Mouse (Mus musculus): ENCODE results near the gene Pip4k2a. TPM values are rescaled to one million over a fixed set of nuclear protein-coding genes. Genes with fewer than 3 reads are reported as not detected.

Gene Pip4k2a
- polyA plus RNA-seq, 1 experiment from 2014 or later, result 14.2 TPM

DNA sequence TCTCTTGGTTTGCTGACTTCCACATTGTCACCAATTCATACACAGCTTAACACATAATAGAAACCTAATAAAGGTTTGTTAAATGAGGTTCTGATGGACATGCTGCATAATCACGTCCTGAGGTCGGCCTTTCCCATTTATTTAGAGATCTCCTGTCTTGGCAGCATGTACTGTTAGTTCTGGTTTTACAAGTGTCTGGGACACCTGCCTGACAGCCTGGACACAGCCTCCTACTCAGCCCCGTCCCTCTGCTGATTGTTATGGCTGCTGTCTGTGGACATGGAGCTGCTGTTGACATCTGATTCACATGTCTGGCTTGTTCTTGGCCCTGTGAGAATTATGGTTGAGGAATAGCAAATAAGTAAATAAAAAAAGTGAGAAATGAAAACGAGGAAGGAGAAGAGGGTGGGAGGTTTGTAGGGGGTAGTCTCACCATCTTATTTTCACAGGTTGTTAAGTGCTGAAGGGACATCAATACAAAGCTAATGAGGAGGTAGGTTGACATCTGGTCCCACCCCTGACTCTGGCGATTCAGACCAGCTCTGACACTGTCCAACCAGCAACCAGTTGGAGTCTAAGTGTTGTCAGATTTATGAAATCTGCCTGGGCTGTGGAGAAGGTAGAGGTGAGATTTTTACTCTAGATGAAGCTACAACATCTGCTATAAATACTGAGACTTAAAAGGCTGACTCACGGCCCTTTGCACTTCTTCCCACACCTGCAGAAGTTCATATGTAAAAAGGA is 166.7 kb downstream of the Pip4k2a start:
- no peaks in the 10 kb centered on the region for H3K9me3 ChIP-seq (ENCODE audit: control insufficient read depth, low read length)
- H3K4me1 ChIP-seq (replicated peaks; ENCODE audit: control insufficient read depth, insufficient read depth, low read length), result no peaks in the 10 kb centered on the region
- H3K4me2 ChIP-seq (replicated peaks), result no peak overlapping the region
- ATAC-seq (ENCODE audit: low FRiP score) (no peak), DNase-seq (ENCODE audit: low spot score) (no peak)
- H3K27ac ChIP-seq, result no peak overlapping the region
- no peak overlapping the region for H3K4me3 ChIP-seq (replicated peaks; ENCODE audit: low read length)
- no peak overlapping the region for H3K9ac ChIP-seq
- H3K36me3 ChIP-seq (replicated peaks; ENCODE audit: control insufficient read depth, insufficient read depth), result no peaks in the 10 kb centered on the region
- H3K27me3 ChIP-seq (ENCODE audit: control insufficient read depth, insufficient read depth, low read length), result no peaks in the 10 kb centered on the region
- WGBS, result 81% methylated on average over 6 of the region's 6 CpGs

DNA sequence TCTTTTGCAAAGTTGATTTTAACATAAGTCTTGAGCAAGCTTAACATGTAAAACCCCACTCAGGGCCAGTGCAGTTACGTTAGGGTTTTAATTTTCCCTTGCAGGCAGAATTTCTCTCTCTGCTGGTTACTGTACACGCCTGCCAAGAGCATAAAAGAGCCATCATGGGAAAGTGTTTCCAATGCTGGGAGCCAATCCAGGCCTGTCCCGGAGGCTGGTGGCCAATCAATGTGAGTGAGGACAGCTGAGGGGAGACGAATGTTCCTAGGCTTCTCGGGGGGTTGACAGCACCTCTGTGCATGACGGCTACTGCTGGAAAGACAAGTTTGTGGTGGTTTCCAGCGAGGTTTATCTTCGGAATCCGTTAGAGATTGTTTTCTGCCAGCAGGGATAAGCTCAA is 175.2 kb downstream of the Pip4k2a start:
- H3K4me2 ChIP-seq (replicated peaks), result no peak overlapping the region
- no peaks in the 10 kb centered on the region for H3K9me3 ChIP-seq (ENCODE audit: control insufficient read depth, low read length)
- ATAC-seq (ENCODE audit: low FRiP score), result peak; percentile 47; the same call in 1 of the 2 replicates
- H3K36me3 ChIP-seq (replicated peaks; ENCODE audit: control insufficient read depth, insufficient read depth), result no peaks in the 10 kb centered on the region
- 37% methylated on average over 9 of the region's 9 CpGs for WGBS
- H3K9ac ChIP-seq, result no peak overlapping the region
- H3K4me1 ChIP-seq (replicated peaks; ENCODE audit: control insufficient read depth, insufficient read depth, low read length), result peaks cover 20% of the 10 kb centered on the region
- peak; percentile 37 for DNase-seq (ENCODE audit: low spot score)
- H3K27ac ChIP-seq, result no peak overlapping the region
- H3K27me3 ChIP-seq (ENCODE audit: control insufficient read depth, insufficient read depth, low read length), result no peaks in the 10 kb centered on the region
- no peak overlapping the region for H3K4me3 ChIP-seq (replicated peaks; ENCODE audit: low read length)

GRCm38 (mm10) chr2:18821451-18822379 is 176.2 kb downstream of the Pip4k2a start:
- Histone ChIP-seq H3K27ac (no peak overlapping the region), H3K4me3 (replicated peaks; ENCODE audit: low read length) (no peak overlapping the region), H3K9me3 (ENCODE audit: control insufficient read depth, low read length) (no peaks in the 10 kb centered on the region), H3K9ac (peak overlapping the region; percentile 25; the same call in 1 of the 2 replicates), H3K4me1 (replicated peaks; ENCODE audit: control insufficient read depth, insufficient read depth, low read length) (peaks cover 20% of the 10 kb centered on the region), H3K27me3 (ENCODE audit: control insufficient read depth, insufficient read depth, low read length) (no peaks in the 10 kb centered on the region), H3K4me2 (replicated peaks) (peak overlapping the region; percentile 26), H3K36me3 (replicated peaks; ENCODE audit: control insufficient read depth, insufficient read depth) (no peaks in the 10 kb centered on the region)
- WGBS, result 39% methylated on average over 18 of the region's 18 CpGs
- ATAC-seq (ENCODE audit: low FRiP score), result peak; percentile 46; the same call in 1 of the 2 replicates
- DNase-seq (ENCODE audit: low spot score), result no peak

- ATAC-seq (ENCODE audit: low FRiP score), result no peak
These were observed 178.4 kb downstream of the Pip4k2a start for GRCm38 (mm10) chr2:18819520-18819919.

DNA sequence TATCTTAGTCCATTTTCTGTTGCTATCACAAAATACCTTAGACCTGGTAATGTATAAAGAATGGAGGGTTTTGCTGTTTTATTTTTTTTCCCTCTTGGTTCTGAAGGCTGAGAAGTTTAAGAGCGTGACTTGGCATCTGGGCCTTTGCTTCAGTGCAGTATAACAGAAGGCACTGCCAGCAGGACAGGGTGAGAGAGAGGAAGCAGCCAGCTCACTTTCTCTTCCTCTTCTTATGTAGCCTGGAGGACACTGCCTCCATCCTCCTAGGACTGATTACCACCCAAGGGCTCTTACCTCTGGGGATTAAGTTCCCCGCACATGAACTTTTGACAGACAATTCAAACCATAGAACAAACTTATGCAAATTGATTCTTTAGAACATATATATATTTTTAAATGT is 181.9 kb downstream of the Pip4k2a start:
- H3K4me3 ChIP-seq (replicated peaks; ENCODE audit: low read length), result no peak overlapping the region
- DNase-seq (ENCODE audit: low spot score), result no peak
- no peak overlapping the region for H3K4me2 ChIP-seq (replicated peaks)
- ATAC-seq (ENCODE audit: low FRiP score), result no peak
- H3K27ac ChIP-seq, result no peak overlapping the region
- H3K9ac ChIP-seq, result no peak overlapping the region
- no peaks in the 10 kb centered on the region for H3K27me3 ChIP-seq (ENCODE audit: control insufficient read depth, insufficient read depth, low read length)
- H3K9me3 ChIP-seq (ENCODE audit: control insufficient read depth, low read length), result no peaks in the 10 kb centered on the region
- WGBS, result 84% methylated on average over 2 of the region's 2 CpGs
- no peaks in the 10 kb centered on the region for H3K36me3 ChIP-seq (replicated peaks; ENCODE audit: control insufficient read depth, insufficient read depth)
- no peaks in the 10 kb centered on the region for H3K4me1 ChIP-seq (replicated peaks; ENCODE audit: control insufficient read depth, insufficient read depth, low read length)

More at GRCm38 (mm10) chr2:18819520-18819919, 178.4 kb downstream of the Pip4k2a start:
- no peak overlapping the region for H3K27ac ChIP-seq
- H3K9me3 ChIP-seq (ENCODE audit: control insufficient read depth, low read length), result no peaks in the 10 kb centered on the region
- 76% methylated on average over 7 of the region's 7 CpGs for WGBS
- H3K4me2 ChIP-seq (replicated peaks), result no peak overlapping the region
- H3K9ac ChIP-seq, result no peak overlapping the region
- DNase-seq (ENCODE audit: low spot score), result no peak
- no peaks in the 10 kb centered on the region for H3K27me3 ChIP-seq (ENCODE audit: control insufficient read depth, insufficient read depth, low read length)
- H3K4me3 ChIP-seq (replicated peaks; ENCODE audit: low read length), result no peak overlapping the region
- peaks cover 20% of the 10 kb centered on the region for H3K4me1 ChIP-seq (replicated peaks; ENCODE audit: control insufficient read depth, insufficient read depth, low read length)
- no peaks in the 10 kb centered on the region for H3K36me3 ChIP-seq (replicated peaks; ENCODE audit: control insufficient read depth, insufficient read depth)

DNA sequence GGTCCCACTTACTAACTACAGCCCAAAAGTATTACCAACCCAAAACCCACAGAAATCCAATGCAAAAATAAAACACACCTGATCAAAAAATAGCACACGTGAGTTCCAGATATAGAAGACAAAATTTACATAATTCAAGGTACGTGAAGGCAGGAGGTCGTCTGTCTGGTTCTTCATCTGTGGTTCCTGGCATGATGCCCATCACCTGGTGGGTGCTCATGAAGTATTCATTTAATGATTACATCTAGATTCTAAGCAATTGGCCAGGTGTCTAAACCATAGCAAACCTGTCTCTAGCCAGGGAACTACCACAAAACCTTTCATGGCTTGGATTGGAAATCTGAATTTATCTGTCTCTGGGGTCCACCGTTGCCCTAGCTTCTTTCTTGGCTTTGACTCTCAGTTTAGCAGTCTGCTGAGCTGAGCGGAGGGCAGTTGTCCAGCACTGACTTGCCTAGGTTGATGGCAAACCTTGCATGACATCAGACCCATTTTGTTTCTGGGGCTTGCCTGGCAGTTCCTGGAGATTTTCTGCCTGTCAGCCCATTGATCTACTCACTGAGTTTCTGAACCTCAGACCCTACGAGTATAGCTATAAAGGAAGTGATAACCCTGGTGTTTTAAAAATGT is 182.5 kb downstream of the Pip4k2a start:
- no peak for DNase-seq (ENCODE audit: low spot score)
- WGBS, result 79% methylated on average over 6 of the region's 6 CpGs

DNA sequence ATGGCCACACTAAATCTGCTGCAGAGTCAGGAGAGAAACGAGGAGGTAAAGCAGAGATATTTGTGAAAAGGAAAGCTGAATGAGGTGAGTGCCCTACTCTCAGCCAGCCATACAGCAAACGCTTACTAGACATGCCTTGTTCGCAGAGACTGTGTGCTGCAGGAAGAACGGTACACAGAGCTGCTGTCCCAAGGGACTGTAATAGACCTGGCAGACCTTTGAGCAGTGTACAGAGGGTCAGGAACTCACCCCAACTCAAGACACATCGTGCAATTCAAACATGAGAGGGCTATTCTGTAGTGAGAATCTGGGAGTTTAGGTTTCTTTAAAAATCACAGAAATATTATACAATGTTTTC is 183.5 kb downstream of the Pip4k2a start:
- no peak for ATAC-seq (ENCODE audit: low FRiP score)
- DNase-seq (ENCODE audit: low spot score), result no peak
- Histone ChIP-seq H3K9ac (no peak overlapping the region), H3K4me3 (replicated peaks; ENCODE audit: low read length) (no peak overlapping the region), H3K9me3 (ENCODE audit: control insufficient read depth, low read length) (no peaks in the 10 kb centered on the region), H3K4me1 (replicated peaks; ENCODE audit: control insufficient read depth, insufficient read depth, low read length) (no peaks in the 10 kb centered on the region), H3K27ac (no peak overlapping the region), H3K4me2 (replicated peaks) (no peak overlapping the region), H3K27me3 (ENCODE audit: control insufficient read depth, insufficient read depth, low read length) (no peaks in the 10 kb centered on the region), H3K36me3 (replicated peaks; ENCODE audit: control insufficient read depth, insufficient read depth) (no peaks in the 10 kb centered on the region)
- 46% methylated on average over 5 of the region's 5 CpGs for WGBS

More for the DNA sequence above, 182.5 kb downstream of the Pip4k2a start:
- H3K9ac ChIP-seq, result no peak overlapping the region
- H3K4me2 ChIP-seq (replicated peaks), result no peak overlapping the region
- no peak overlapping the region for H3K4me3 ChIP-seq (replicated peaks; ENCODE audit: low read length)
- H3K9me3 ChIP-seq (ENCODE audit: control insufficient read depth, low read length), result no peaks in the 10 kb centered on the region
- H3K27ac ChIP-seq, result no peak overlapping the region
- no peaks in the 10 kb centered on the region for H3K36me3 ChIP-seq (replicated peaks; ENCODE audit: control insufficient read depth, insufficient read depth)
- no peaks in the 10 kb centered on the region for H3K4me1 ChIP-seq (replicated peaks; ENCODE audit: control insufficient read depth, insufficient read depth, low read length)
- no peak for ATAC-seq (ENCODE audit: low FRiP score)
- H3K27me3 ChIP-seq (ENCODE audit: control insufficient read depth, insufficient read depth, low read length), result no peaks in the 10 kb centered on the region

DNA sequence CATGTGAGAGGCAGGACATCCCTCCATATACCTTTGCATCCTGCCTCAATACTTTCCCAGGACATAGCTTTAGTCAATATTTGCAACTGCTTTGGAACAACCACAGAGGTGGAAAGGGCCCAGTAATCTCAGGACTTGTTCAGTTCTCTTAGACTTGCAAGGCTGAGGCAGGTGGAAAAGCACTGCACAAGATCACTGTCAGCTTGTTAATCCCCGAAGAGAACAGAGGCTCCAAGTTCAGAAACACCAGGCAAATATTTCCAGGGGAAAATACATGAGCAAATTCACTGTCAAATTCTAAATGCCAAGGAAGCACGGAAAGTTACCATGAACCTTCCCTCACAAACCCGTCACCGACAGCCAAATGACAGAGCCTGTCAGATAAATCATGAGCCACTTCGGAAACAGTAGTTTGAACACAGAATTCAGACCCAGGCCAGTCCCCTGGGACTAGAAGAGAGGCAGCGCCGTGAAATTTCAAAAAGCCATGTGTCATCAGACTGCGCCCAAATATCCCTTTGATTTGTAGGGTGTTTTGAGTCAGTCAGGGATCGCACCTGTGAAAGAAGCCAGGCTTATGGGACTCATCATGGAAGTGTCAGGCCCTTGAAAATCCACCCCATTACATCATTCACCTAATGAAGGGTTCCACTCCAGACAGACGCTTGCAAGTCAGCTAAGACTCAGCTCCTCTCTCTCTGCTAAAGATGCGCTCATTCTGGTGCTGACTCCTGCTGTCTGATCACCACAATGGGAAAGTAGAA is 184.1 kb downstream of the Pip4k2a start:
- DNase-seq (ENCODE audit: low spot score), result no peak

More for the DNA sequence above, 184.1 kb downstream of the Pip4k2a start:
- H3K36me3 ChIP-seq (replicated peaks; ENCODE audit: control insufficient read depth, insufficient read depth), result no peaks in the 10 kb centered on the region
- no peak overlapping the region for H3K27ac ChIP-seq
- no peaks in the 10 kb centered on the region for H3K9me3 ChIP-seq (ENCODE audit: control insufficient read depth, low read length)
- H3K4me1 ChIP-seq (replicated peaks; ENCODE audit: control insufficient read depth, insufficient read depth, low read length), result no peaks in the 10 kb centered on the region
- no peak overlapping the region for H3K4me3 ChIP-seq (replicated peaks; ENCODE audit: low read length)
- no peak overlapping the region for H3K9ac ChIP-seq
- 67% methylated on average over 11 of the region's 11 CpGs for WGBS
- H3K27me3 ChIP-seq (ENCODE audit: control insufficient read depth, insufficient read depth, low read length), result no peaks in the 10 kb centered on the region
- ATAC-seq (ENCODE audit: low FRiP score), result no peak
- H3K4me2 ChIP-seq (replicated peaks), result no peak overlapping the region
